Mouse (Mus musculus) C2C12 (cell line): ENCODE measurements around the gene Pappa.

ENCODE experiments used
- CTCF ChIP-seq: IDR thresholded peaks from one replicate; pipeline ENCODE4 v1.5.1; 2011; ENCODE audit not compliant: control insufficient read depth, insufficient read depth, insufficient read length
- FOSL1 ChIP-seq: IDR thresholded peaks from one replicate; pipeline ENCODE4 v1.8.0; 2011; ENCODE audit warnings: mild to moderate bottlenecking, low read length; ENCODE audit not compliant: poor library complexity, insufficient read depth, severe bottlenecking
- MAX ChIP-seq: IDR thresholded peaks from one replicate; pipeline ENCODE4 v1.6.1; 2011; ENCODE audit warnings: mild to moderate bottlenecking, control low read depth
- MYOG ChIP-seq: IDR thresholded peaks from one replicate; pipeline ENCODE4 v1.6.1; 2011; ENCODE audit not compliant: control insufficient read depth, insufficient read length; ENCODE audit errors: extremely low read depth
- USF1 ChIP-seq: IDR thresholded peaks from one replicate; pipeline ENCODE4 v1.6.1; 2011; ENCODE audit warnings: low read depth, mild to moderate bottlenecking, control low read depth, moderate library complexity

GRCm38 (mm10) chr4:65156231-65156630 lies 32.3 kb downstream of the Pappa start:
- TF ChIP-seq CTCF: no peak
- TF ChIP-seq USF1: no peak
- no peak for TF ChIP-seq FOSL1
- TF ChIP-seq MAX: no peak
- TF ChIP-seq MYOG: no peak
